Mouse (Mus musculus) retina, embryonic 14.5 days (tissue): Measurements from ENCODE around the gene Gm3055.
"Not testable (repeated sequence)": the region's sequence is repeated elsewhere in the genome, so short reads cannot be mapped to it uniquely, and the experiment has no call there.

ENCODE experiments used
- DNase-seq: peaks from one replicate; pipeline ENCODE4 v3.0.0-alpha.2; 2015; ENCODE audit warnings: low spot score

Gm3055 gene

DNA sequence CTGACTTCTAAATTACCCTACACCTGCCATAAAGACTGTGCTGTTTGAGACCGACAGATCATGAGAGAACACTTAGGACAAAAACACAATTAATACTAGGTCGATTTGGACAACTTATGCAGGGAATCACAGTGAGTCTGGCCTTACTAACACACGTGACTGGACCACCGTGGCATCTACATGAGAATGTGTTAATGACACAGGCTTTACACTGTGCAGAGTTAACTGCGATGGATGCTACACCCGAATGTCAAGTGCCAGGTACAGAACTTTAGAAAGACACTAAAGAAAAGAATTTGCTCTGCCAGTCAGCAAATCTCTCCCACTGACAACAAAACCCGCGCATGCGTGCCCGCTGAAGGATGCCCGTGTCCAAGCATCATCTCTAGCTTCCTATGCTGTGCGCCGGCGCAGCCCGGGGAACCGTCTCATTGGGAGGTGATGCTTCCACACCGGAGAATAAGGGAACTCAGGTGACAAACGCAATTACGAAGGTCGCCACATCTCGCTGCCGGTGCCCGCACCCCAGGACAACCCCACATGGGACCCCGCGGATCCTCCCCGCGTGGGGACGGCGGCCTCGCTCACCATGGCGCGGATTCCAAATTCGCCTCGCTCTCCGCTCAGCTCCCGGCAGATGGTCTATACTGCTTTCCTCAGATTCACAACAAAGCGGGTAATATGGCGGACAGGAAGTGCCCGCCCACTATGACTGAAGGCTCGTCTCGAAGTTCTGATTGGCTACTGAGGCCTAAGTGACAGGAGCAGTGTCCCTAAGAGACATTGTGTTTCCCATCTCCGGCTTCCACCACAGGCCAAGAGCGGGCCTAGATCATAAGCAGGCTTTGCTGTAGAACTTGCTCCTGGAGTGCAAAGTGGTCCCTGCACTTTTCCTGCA, at the start of gene Gm3055:
TSS of gene Gm3055 (minus strand) at position 656 of the 898 bp plus-strand sequence.
- DNase-seq: not testable (repeated sequence)

DNA sequence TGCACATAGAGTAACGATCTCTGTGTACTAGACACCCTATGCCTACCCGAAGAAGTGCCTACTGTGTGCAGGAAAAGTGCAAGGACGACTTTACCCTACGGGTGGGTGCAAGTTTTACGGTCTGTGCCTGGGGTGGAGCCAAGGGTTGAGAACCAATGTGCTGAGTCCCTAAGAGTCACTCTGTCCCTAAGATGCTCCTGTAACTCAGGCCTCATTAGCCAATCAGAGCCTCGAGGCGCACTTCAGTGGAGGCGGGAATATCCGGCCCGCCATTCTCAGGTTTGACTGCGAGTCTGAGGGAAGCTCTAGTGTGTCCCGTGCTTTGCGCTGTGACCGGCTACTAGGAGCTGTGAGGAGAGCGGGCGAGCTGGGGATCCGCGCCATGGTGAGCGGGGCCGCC, 40.9 kb upstream of the Gm3055 start, which contains the start of gene Gm4767:
TSS of gene Gm4767 (plus strand) at position 288 of the 400 bp plus-strand sequence.
- DNase-seq: not testable (repeated sequence)

DNA sequence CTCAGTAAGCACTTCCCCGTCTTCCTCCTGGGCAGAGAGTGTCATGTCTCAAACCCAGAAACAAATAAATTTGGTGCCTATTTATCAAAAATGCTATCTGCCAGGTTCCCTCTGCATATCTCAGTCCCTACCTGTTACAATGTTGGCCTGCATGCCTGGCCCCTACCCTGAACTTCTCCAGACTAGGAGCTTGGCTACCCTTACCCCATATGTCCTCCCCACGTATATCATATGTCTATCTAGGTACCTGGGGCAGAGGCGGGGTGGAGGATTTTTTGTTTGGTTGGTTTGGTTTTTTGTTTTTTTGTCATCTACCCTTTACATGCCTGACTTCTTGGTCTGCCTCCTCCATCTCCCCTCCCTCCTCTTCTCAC, 430 bp upstream of the Gm3055 start:
- DNase-seq: not testable (repeated sequence)

DNA sequence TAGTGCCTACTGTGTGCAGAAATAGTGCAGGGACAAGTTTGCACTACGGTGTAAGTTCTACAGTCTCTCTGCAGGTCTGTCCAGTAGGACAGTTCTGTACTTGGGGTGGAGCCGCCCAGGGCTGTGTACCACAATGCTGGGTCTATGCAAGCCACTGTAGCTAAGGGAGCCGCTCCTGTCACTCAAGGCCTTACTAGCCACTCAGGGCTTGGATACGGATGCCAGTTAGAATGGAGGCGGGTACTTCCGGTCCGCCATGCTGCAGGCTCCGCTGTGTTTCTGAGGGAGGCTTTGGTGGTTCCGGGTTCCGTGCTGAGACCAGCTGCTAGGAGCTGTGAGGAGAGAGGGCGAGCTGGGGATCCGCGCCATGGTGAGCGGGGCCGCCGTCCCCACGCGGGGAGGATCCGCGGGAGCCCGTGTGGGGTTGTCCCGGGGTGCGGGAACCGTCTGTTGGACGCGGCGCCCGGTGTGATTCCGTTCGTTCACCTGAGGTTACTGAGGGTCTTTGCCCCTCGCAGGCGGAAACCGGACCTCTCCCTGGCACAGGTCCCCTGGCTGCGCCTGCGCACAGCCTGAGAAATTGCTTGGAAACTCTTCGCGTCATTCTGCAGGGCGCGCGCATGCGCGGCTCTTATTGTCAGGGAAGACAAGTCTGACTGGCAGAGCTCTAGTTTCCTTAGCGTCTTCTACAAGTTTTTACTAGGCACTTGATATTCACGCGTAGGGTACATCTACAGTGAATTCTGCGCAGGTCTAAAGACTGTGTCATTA, 66.2 kb downstream of the Gm3055 start, which contains the start of gene Zfp433:
TSS of gene Zfp433 (plus strand) at position 295 of the 771 bp plus-strand sequence.
- not testable (repeated sequence) for DNase-seq
